9 mouse cellular contexts compared by ENCODE assay signal in the genomic region with DNA sequence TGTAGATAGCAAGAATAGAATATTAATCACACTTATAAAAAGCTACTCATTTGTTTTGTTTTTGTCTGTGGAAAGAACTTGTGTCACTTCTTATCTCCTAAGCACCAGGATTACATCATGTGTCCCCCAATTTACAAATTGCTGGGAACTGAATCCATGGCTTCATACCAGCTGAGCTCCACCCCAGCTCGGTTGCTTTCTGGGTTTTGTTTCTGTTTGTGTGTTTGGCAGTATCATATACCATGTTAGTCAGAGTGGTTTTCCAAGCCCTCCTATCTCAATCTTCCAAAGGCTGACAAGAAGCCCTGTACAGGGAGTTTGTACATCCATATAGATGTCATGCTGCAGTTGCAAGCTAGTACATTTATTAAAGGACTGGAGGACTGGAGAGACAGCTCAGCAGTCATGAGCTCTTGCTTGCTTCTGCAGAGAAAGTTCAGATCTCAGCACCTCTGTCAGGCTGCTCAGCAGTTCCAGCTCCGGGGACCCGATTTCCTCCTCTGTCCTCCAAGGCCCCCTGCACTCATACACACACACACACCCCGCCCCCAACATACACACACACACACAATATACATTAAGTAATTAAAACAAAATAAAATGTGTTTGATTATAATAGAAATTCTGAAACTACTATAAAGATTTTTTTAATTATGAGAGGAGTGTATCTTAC. TPM values are rescaled to one million over a fixed set of nuclear protein-coding genes. Genes with fewer than 3 reads are reported as not detected.
DNase-seq lines count a peak whose midpoint lies in the region; ATAC-seq lines count a peak whose summit lies in the region.
"Had no signal": no experiment of that assay in that cellular context is flagged by ENCODE, and none has a peak within 500 bp of the region (broad histone marks: within the 10 kb centered on the region; RNA-seq: fewer than 3 reads in every experiment).

No protein-coding gene starts in this region.

- DNase-seq in ES-CJ7 (ENCODE audit: low read depth, low spot score): peak; percentile 1
- peak; percentile 21 for DNase-seq in adipocyte (ENCODE audit: low spot score)
- DNase-seq in hindbrain, embryonic 11.5 days (ENCODE audit: low spot score): peak; percentile 19
- no peak for DNase-seq in cerebellum, postnatal 36 days
- no peak for DNase-seq in spleen, postnatal 36 days (ENCODE audit: low spot score in 2 of 2)
- no peak for DNase-seq in layer of hippocampus, adult 8-10 months (ENCODE audit: low spot score in 2 of 2)
- DNase-seq: thymus, adult 18-20 months had no signal

- no peak overlapping the region for H3K4me3 ChIP-seq in hindbrain, embryonic 11.5 days (ENCODE audit: low read depth, low read length)
- H3K4me3 ChIP-seq in midbrain, embryonic 13.5 days (replicated peaks): peak overlapping the region; percentile 31

- no peak overlapping the region for H3K4me2 ChIP-seq in hindbrain, embryonic 11.5 days (replicated peaks; ENCODE audit: low read depth, low read length)
- H3K4me2 ChIP-seq in midbrain, embryonic 13.5 days (replicated peaks): peak overlapping the region; percentile 53; the same call in 1 of the 2 replicates

- H3K36me3 ChIP-seq in hindbrain, embryonic 11.5 days (ENCODE audit: control insufficient read depth, insufficient read depth, low read length): no peaks in the 10 kb centered on the region
- H3K36me3 ChIP-seq in midbrain, embryonic 13.5 days: no peaks in the 10 kb centered on the region

- H3K9me3 ChIP-seq in hindbrain, embryonic 11.5 days (ENCODE audit: control insufficient read depth, low read length): no peaks in the 10 kb centered on the region
- no peaks in the 10 kb centered on the region for H3K9me3 ChIP-seq in midbrain, embryonic 13.5 days

- ATAC-seq in hindbrain, embryonic 11.5 days (ENCODE audit: low FRiP score): peak; percentile 62; the same call in 1 of the 2 replicates
- peak; percentile 9; the same call in 1 of the 2 replicates for ATAC-seq in midbrain, embryonic 13.5 days
- ATAC-seq: inflammation-experienced regulatory T-cells, adult 6 months had no signal

- no peak overlapping the region for H3K27ac ChIP-seq in hindbrain, embryonic 11.5 days (ENCODE audit: low read depth, low read length)
- no peak overlapping the region for H3K27ac ChIP-seq in midbrain, embryonic 13.5 days

- 55% methylated on average over 4 of the region's 4 CpGs for WGBS in hindbrain, embryonic 11.5 days
- WGBS in midbrain, embryonic 13.5 days: 60% methylated on average over 4 of the region's 4 CpGs

- peaks cover 4% of the 10 kb centered on the region for H3K4me1 ChIP-seq in hindbrain, embryonic 11.5 days (replicated peaks; ENCODE audit: control insufficient read depth, insufficient read depth, low read length)
- H3K4me1 ChIP-seq in midbrain, embryonic 13.5 days (replicated peaks): peaks cover 23% of the 10 kb centered on the region

- no peak overlapping the region for H3K9ac ChIP-seq in hindbrain, embryonic 11.5 days (ENCODE audit: low read depth, low read length)
- H3K9ac ChIP-seq in midbrain, embryonic 13.5 days (replicated peaks): 0 out of 2 replicates have a peak overlapping the region, but pooled peaks have one; percentile 23

- H3K27me3 ChIP-seq in hindbrain, embryonic 11.5 days (ENCODE audit: control insufficient read depth, insufficient read depth, low read length): no peaks in the 10 kb centered on the region
- H3K27me3 ChIP-seq in midbrain, embryonic 13.5 days: no peaks in the 10 kb centered on the region

RNA-seq across cellular contexts. Expression of a gene that starts 6.1 kb away (rescaled TPM):
- polyA plus RNA-seq in hindbrain, embryonic 11.5 days (2014; fragmentation: Nextera tagmentation; extraction: Ambion mirVana): 4.9 and 5.7 TPM in 2 replicates
- polyA plus RNA-seq in midbrain, embryonic 13.5 days (2015; fragmentation: Nextera tagmentation; extraction: Ambion mirVana): 3.4 and 4.0 TPM in 2 replicates
- under 1 TPM; 0.51 to 0.89 (median 0.78) TPM for total RNA-seq in layer of hippocampus, adult 8-10 months (2022)
- polyA plus RNA-seq: inflammation-experienced regulatory T-cells, adult 6 months had no signal

RNA-seq across cellular contexts. Expression of a gene that starts 33.3 kb away (rescaled TPM):
- polyA plus RNA-seq in hindbrain, embryonic 11.5 days (2014; fragmentation: Nextera tagmentation; extraction: Ambion mirVana): 29.1 and 32.2 TPM in 2 replicates
- 30.5 and 32.8 TPM in 2 replicates for polyA plus RNA-seq in midbrain, embryonic 13.5 days (2015; fragmentation: Nextera tagmentation; extraction: Ambion mirVana)
- 10 to 100 TPM; 35.6 to 43.2 (median 38.1) TPM for total RNA-seq in layer of hippocampus, adult 8-10 months (2022)

Comparison
In these comparisons a context has a peak if more than half of its experiments do, and no peak if none do; other contexts are left out.
1. DNase-seq: peak in ES-CJ7 (single experiment), adipocyte (single experiment) and hindbrain, embryonic 11.5 days (single experiment); none in cerebellum, postnatal 36 days (0 of 2), spleen, postnatal 36 days (0 of 2) and layer of hippocampus, adult 8-10 months (0 of 2).